Mouse (Mus musculus): Measurements from ENCODE around the gene Klhl35. TPM values are rescaled to one million over a fixed set of nuclear protein-coding genes. Genes with fewer than 3 reads are reported as not detected.
A peak's percentile ranks its signal among the peaks of the same experiment; 100 is the strongest.

The Klhl35 gene
- polyA plus RNA-seq, 1 experiment from 2014 or later = 2.9 TPM

GRCm38 (mm10) chr7:99454044-99454443, 11.8 kb upstream of the Klhl35 start:
- Histone ChIP-seq H3K36me3 (peaks cover 20% of the 10 kb centered on the region), H3K27me3 (ENCODE audit: low read depth, poor library complexity, severe bottlenecking) (no peaks in the 10 kb centered on the region), H3K4me3 (no peak overlapping the region), H3K4me1 (peaks cover 19% of the 10 kb centered on the region), H3K27ac (replicated peaks) (no peak overlapping the region), H3K9me3 (replicated peaks) (no peaks in the 10 kb centered on the region)
- WGBS = 76% methylated on average over 4 of the region's 4 CpGs
- DNase-seq (ENCODE audit: low spot score) = no peak

- Histone ChIP-seq H3K27me3 (ENCODE audit: low read depth, poor library complexity, severe bottlenecking) (no peaks in the 10 kb centered on the region), H3K4me1 (no peaks in the 10 kb centered on the region), H3K4me3 (no peak overlapping the region), H3K9me3 (replicated peaks) (no peaks in the 10 kb centered on the region), H3K36me3 (peaks cover 44% of the 10 kb centered on the region), H3K27ac (replicated peaks) (no peak overlapping the region)
- no peak for DNase-seq (ENCODE audit: low spot score)
- 88% methylated on average over 8 of the region's 8 CpGs for WGBS
Observed at GRCm38 (mm10) chr7:99458849-99459248, 7.0 kb upstream of the Klhl35 start.

GRCm38 (mm10) chr7:99459888-99460652, 5.7 kb upstream of the Klhl35 start:
- 95% methylated on average over 15 of the region's 15 CpGs for WGBS

GRCm38 (mm10) chr7:99463120-99463519, 2.7 kb upstream of the Klhl35 start:
- Histone ChIP-seq H3K4me3 (no peak overlapping the region), H3K4me1 (peaks cover 32% of the 10 kb centered on the region), H3K9me3 (replicated peaks) (no peaks in the 10 kb centered on the region), H3K27ac (replicated peaks) (no peak overlapping the region), H3K36me3 (peaks cover 31% of the 10 kb centered on the region), H3K27me3 (ENCODE audit: low read depth, poor library complexity, severe bottlenecking) (peaks cover 20% of the 10 kb centered on the region)
- WGBS = 74% methylated on average over 2 of the region's 2 CpGs
- no peak for DNase-seq (ENCODE audit: low spot score)

More at GRCm38 (mm10) chr7:99459888-99460652, 5.7 kb upstream of the Klhl35 start:
- no peak for DNase-seq (ENCODE audit: low spot score)
- Histone ChIP-seq H3K36me3 (peaks cover 44% of the 10 kb centered on the region), H3K4me3 (no peak overlapping the region), H3K9me3 (replicated peaks) (no peaks in the 10 kb centered on the region), H3K27me3 (ENCODE audit: low read depth, poor library complexity, severe bottlenecking) (no peaks in the 10 kb centered on the region), H3K27ac (replicated peaks) (no peak overlapping the region), H3K4me1 (peaks cover 2% of the 10 kb centered on the region)

GRCm38 (mm10) chr7:99467916-99468282, 2.1 kb downstream of the Klhl35 start:
- peak overlapping the region; percentile 59 for H3K4me3 ChIP-seq
- no peak for DNase-seq (ENCODE audit: low spot score)
- peaks cover 56% of the 10 kb centered on the region for H3K27me3 ChIP-seq (ENCODE audit: low read depth, poor library complexity, severe bottlenecking)
- peaks cover 24% of the 10 kb centered on the region for H3K36me3 ChIP-seq
- WGBS = 30% methylated on average over 11 of the region's 11 CpGs
- no peaks in the 10 kb centered on the region for H3K9me3 ChIP-seq (replicated peaks)
- H3K4me1 ChIP-seq = peaks cover 50% of the 10 kb centered on the region
- H3K27ac ChIP-seq (replicated peaks) = peak overlapping the region; percentile 84

- 3% methylated on average over 145 of the region's 145 CpGs for WGBS
- Histone ChIP-seq H3K27me3 (ENCODE audit: low read depth, poor library complexity, severe bottlenecking) (peaks cover 56% of the 10 kb centered on the region), H3K9me3 (replicated peaks) (no peaks in the 10 kb centered on the region), H3K4me3 (peak overlapping the region; percentile 59), H3K36me3 (peaks cover 30% of the 10 kb centered on the region), H3K4me1 (peaks cover 51% of the 10 kb centered on the region), H3K27ac (replicated peaks) (peak overlapping the region; percentile 84)
- peak; percentile 72 for DNase-seq (ENCODE audit: low spot score)
Observed at GRCm38 (mm10) chr7:99468283-99469132, 2.7 kb downstream of the Klhl35 start.

GRCm38 (mm10) chr7:99469680-99470405, 4.0 kb downstream of the Klhl35 start:
- WGBS = 87% methylated on average over 17 of the region's 17 CpGs
- Histone ChIP-seq H3K27ac (replicated peaks) (no peak overlapping the region), H3K4me3 (no peak overlapping the region)

GRCm38 (mm10) chr7:99471578-99471977, 5.8 kb downstream of the Klhl35 start:
- H3K36me3 ChIP-seq = peaks cover 59% of the 10 kb centered on the region
- peaks cover 54% of the 10 kb centered on the region for H3K4me1 ChIP-seq
- no peaks in the 10 kb centered on the region for H3K9me3 ChIP-seq (replicated peaks)
- no peak overlapping the region for H3K4me3 ChIP-seq
- peaks cover 52% of the 10 kb centered on the region for H3K27me3 ChIP-seq (ENCODE audit: low read depth, poor library complexity, severe bottlenecking)
- no peak for DNase-seq (ENCODE audit: low spot score)
- no peak overlapping the region for H3K27ac ChIP-seq (replicated peaks)
- 61% methylated on average over 18 of the region's 18 CpGs for WGBS

More at GRCm38 (mm10) chr7:99469680-99470405, 4.0 kb downstream of the Klhl35 start:
- H3K9me3 ChIP-seq (replicated peaks) = no peaks in the 10 kb centered on the region
- peaks cover 44% of the 10 kb centered on the region for H3K36me3 ChIP-seq
- peaks cover 56% of the 10 kb centered on the region for H3K27me3 ChIP-seq (ENCODE audit: low read depth, poor library complexity, severe bottlenecking)
- peaks cover 64% of the 10 kb centered on the region for H3K4me1 ChIP-seq
- no peak for DNase-seq (ENCODE audit: low spot score)

GRCm38 (mm10) chr7:99473638-99474407, 8.0 kb downstream of the Klhl35 start:
- H3K4me1 ChIP-seq = peaks cover 35% of the 10 kb centered on the region
- no peaks in the 10 kb centered on the region for H3K9me3 ChIP-seq (replicated peaks)
- DNase-seq (ENCODE audit: low spot score) = no peak
- peaks cover 29% of the 10 kb centered on the region for H3K27me3 ChIP-seq (ENCODE audit: low read depth, poor library complexity, severe bottlenecking)
- no peak overlapping the region for H3K4me3 ChIP-seq
- peaks cover 81% of the 10 kb centered on the region for H3K36me3 ChIP-seq
- H3K27ac ChIP-seq (replicated peaks) = peak overlapping the region; percentile 78
- WGBS = 86% methylated on average over 14 of the region's 14 CpGs

GRCm38 (mm10) chr7:99474836-99475561, 9.2 kb downstream of the Klhl35 start:
- Histone ChIP-seq H3K27me3 (ENCODE audit: low read depth, poor library complexity, severe bottlenecking) (peaks cover 17% of the 10 kb centered on the region), H3K9me3 (replicated peaks) (no peaks in the 10 kb centered on the region), H3K27ac (replicated peaks) (peak overlapping the region; percentile 78), H3K36me3 (peaks cover 93% of the 10 kb centered on the region), H3K4me1 (peaks cover 35% of the 10 kb centered on the region), H3K4me3 (no peak overlapping the region)
- 79% methylated on average over 12 of the region's 12 CpGs for WGBS
- peak; percentile 64 for DNase-seq (ENCODE audit: low spot score)

- Histone ChIP-seq H3K4me1 (peaks cover 37% of the 10 kb centered on the region), H3K4me3 (no peak overlapping the region), H3K36me3 (peaks cover 96% of the 10 kb centered on the region), H3K27ac (replicated peaks) (peak overlapping the region; percentile 78; the same call in 1 of the 2 replicates), H3K9me3 (replicated peaks) (no peaks in the 10 kb centered on the region), H3K27me3 (ENCODE audit: low read depth, poor library complexity, severe bottlenecking) (peaks cover 12% of the 10 kb centered on the region)
- WGBS = 91% methylated on average over 2 of the region's 2 CpGs
- no peak for DNase-seq (ENCODE audit: low spot score)
Observed at GRCm38 (mm10) chr7:99475562-99475911, 9.7 kb downstream of the Klhl35 start.
